Mouse (Mus musculus): ENCODE data around the gene Zgrf1.

Gene Zgrf1

GRCm38 (mm10) chr3:127558201-127558600, 4.9 kb downstream of the Zgrf1 start:
- peak; percentile 39 for DNase-seq (ENCODE audit: low read depth, low spot score)

GRCm38 (mm10) chr3:127562974-127563373, 9.7 kb downstream of the Zgrf1 start:
- no peak for DNase-seq (ENCODE audit: low read depth, low spot score)

- DNase-seq (ENCODE audit: low read depth, low spot score): no peak
Observed at GRCm38 (mm10) chr3:127565129-127565528, 11.8 kb downstream of the Zgrf1 start.

GRCm38 (mm10) chr3:127572557-127572956, 19.3 kb downstream of the Zgrf1 start:
- DNase-seq (ENCODE audit: low read depth, low spot score): peak; percentile 57

GRCm38 (mm10) chr3:127597136-127597535, 43.8 kb downstream of the Zgrf1 start:
- DNase-seq (ENCODE audit: low read depth, low spot score): no peak

GRCm38 (mm10) chr3:127608109-127608508, 54.8 kb downstream of the Zgrf1 start:
- DNase-seq (ENCODE audit: low read depth, low spot score): peak; percentile 34

- peak; percentile 85 for DNase-seq (ENCODE audit: low read depth, low spot score)
Observed at GRCm38 (mm10) chr3:127625296-127625695, 72.0 kb downstream of the Zgrf1 start.

- peak; percentile 51 for DNase-seq (ENCODE audit: low read depth, low spot score)
Observed at GRCm38 (mm10) chr3:127625701-127626399, 72.6 kb downstream of the Zgrf1 start.

- no peak for DNase-seq (ENCODE audit: low read depth, low spot score)
Observed at GRCm38 (mm10) chr3:127626524-127626923, 73.2 kb downstream of the Zgrf1 start.

GRCm38 (mm10) chr3:127627151-127627955, 74.1 kb downstream of the Zgrf1 start:
- DNase-seq (ENCODE audit: low read depth, low spot score): no peak

GRCm38 (mm10) chr3:127627956-127628310, 74.6 kb downstream of the Zgrf1 start:
- no peak for DNase-seq (ENCODE audit: low read depth, low spot score)

GRCm38 (mm10) chr3:127628311-127629184, 75.3 kb downstream of the Zgrf1 start:
- DNase-seq (ENCODE audit: low read depth, low spot score): peak; percentile 37

- no peak for DNase-seq (ENCODE audit: low read depth, low spot score)
Observed at GRCm38 (mm10) chr3:127630190-127630589, 76.9 kb downstream of the Zgrf1 start.

- no peak for DNase-seq (ENCODE audit: low read depth, low spot score)
Observed at GRCm38 (mm10) chr3:127630735-127631372, 77.6 kb downstream of the Zgrf1 start.

- no peak for DNase-seq (ENCODE audit: low read depth, low spot score)
Observed at GRCm38 (mm10) chr3:127631582-127631981, 78.3 kb downstream of the Zgrf1 start.

GRCm38 (mm10) chr3:127632531-127632930, 79.2 kb downstream of the Zgrf1 start:
- peak; percentile 75 for DNase-seq (ENCODE audit: low read depth, low spot score)

- peak; percentile 55 for DNase-seq (ENCODE audit: low read depth, low spot score)
Observed at GRCm38 (mm10) chr3:127633080-127634032, 80.1 kb downstream of the Zgrf1 start, which contains the start of gene Neurog2. Gene Neurog2 (plus strand): TSS chr3:127633135.

- DNase-seq (ENCODE audit: low read depth, low spot score): peak; percentile 82
Observed at GRCm38 (mm10) chr3:127634101-127634983, 81.1 kb downstream of the Zgrf1 start.

GRCm38 (mm10) chr3:127634984-127635349, 81.7 kb downstream of the Zgrf1 start:
- DNase-seq (ENCODE audit: low read depth, low spot score): no peak
